Mouse (Mus musculus) ES-E14 (cell line): ENCODE data around the gene Krtap28-13.

Experiments used
- CHD2 ChIP-seq: IDR thresholded peaks from 2 replicates; pipeline ENCODE4 v1.6.1; 2014; ENCODE audit warnings: mild to moderate bottlenecking, low read depth, low read length, inconsistent platforms
- HCFC1 ChIP-seq: IDR thresholded peaks from 2 replicates; pipeline ENCODE4 v1.6.1; 2012; ENCODE audit warnings: low read length, inconsistent platforms, borderline replicate concordance; ENCODE audit not compliant: insufficient read depth
- MAFK ChIP-seq: IDR thresholded peaks from 2 replicates; pipeline ENCODE4 v1.6.1; 2014; ENCODE audit warnings: mild to moderate bottlenecking, low read depth, low read length, inconsistent platforms; ENCODE audit not compliant: insufficient read depth
- ZC3H11A ChIP-seq: IDR thresholded peaks from 2 replicates; pipeline ENCODE4 v1.6.1; 2012; ENCODE audit warnings: low read depth, mild to moderate bottlenecking, inconsistent platforms, low read length, borderline replicate concordance
- ZNF384 ChIP-seq: IDR thresholded peaks from 2 replicates; pipeline ENCODE4 v1.6.1; 2012; ENCODE audit warnings: low read depth, low read length, inconsistent platforms

DNA sequence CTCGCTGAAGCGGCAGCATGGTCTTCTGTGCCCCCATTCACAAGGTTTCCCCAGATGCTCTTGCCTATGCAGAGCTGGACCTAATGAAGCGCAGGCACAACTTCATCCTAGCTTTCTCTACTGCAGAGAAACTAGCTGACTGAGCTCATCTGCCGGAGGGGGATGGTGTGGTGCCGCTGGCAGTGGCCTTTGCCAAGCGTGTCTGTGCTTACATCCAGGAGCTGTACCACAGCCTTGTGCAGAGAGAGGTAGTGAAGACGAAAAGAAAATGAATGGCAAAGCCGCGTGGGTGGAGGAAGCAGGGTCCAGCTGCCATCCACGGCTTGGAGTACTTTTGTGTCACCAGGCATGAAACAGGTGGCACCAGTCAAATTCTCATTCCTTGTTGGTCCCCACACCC is 6.5 kb downstream of the Krtap28-13 start:
- TF ChIP-seq HCFC1: no peak
- TF ChIP-seq CHD2: no peak
- TF ChIP-seq ZNF384: no peak
- no peak for TF ChIP-seq ZC3H11A
- no peak for TF ChIP-seq MAFK
